Mouse (Mus musculus) skeletal muscle tissue, adult 2 months (tissue): ENCODE results near the gene Psd4.

ENCODE experiments used
- DNase-seq: peaks from one replicate; pipeline ENCODE4 v3.0.0-alpha.2; 2012; ENCODE audit warnings: low read depth, low spot score

Psd4 gene

DNA sequence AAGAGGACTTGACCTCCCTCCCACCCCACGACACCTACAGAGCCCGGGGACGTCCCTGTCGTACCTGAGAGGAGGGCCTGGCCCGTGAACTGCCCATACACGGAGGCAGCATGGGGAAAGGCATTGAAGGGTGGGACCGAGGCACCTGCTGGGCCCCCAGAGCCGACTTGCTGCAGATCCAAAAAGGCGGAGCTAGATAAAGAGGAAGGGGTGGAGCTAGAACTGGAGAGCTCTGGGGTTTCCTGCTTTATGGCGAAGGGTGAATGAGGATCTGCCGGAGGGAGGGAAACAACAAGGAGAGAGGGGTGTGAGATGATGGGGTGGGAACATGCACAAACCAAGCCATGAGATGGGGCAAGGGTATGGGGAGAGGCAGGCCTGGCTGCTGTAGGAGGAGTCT is 68.3 kb downstream of the Psd4 start:
- DNase-seq = no peak

DNA sequence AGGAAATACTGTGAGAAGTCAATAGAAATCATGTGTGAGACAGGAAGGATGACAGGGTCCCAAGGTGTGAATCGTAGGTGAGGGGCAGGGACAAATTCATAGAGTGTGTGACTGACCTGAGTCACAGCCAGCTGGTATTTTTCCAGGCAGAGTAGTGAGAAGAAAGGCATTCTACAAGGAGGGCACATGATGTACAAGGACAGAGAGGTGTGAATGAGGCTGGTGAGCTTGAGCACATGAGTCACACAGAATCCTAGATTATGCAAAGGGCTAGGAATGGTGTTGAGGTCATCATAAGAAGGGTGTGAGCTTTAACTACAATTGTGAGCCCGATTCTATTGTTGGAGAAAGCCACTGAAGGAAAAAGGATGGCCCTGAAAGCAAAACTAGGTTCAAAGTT is 72.7 kb downstream of the Psd4 start:
- peak; percentile 24 for DNase-seq

DNA sequence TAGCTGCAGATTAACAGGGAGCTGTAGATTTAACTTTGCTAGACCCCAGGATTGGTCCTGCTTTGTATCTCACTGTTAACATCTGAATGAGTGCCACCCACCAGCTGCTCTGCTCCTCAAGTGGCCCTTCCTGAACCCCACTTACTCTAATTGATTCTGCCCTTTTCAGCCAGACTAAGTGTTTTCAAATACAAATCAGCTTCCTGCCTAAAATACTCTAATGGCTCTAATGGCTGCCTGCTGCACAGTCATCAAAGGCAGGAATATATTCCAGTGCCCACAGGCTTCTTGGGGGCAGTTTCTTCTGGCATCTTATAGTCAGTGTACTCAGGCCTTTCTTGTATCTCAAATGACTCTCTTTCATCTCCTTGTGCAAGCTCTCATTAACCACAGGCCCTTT is 74.5 kb downstream of the Psd4 start:
- no peak for DNase-seq

DNA sequence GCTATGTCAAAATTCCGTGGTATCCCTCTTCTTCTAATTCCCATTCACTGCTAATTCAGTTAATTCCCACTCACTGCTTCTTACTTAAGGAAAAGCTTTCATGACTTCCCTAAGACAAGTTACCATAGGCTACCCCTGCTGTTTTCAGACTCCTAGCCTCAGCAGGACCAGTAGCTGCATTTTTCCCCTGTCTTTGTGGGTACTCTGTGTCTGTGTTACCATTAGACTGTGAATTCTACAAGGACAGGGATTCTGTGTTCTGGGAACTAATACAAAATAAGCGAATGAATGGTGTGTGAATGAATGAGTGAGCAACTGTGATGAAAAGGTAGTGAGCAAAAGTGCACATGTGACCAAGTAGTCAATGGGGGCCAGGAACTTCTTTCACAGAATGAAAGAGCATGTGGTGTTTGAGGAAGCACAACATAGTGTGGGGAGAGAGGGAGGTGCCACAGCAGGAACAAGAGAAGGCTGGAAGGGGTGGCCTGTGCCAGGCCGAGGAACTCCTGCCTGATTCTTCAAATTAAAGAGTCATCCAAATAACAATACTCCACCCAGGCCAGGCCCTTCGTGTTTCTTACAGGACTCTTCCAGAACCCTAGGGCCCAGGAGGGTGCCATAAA is 75.0 kb downstream of the Psd4 start:
- no peak for DNase-seq

DNA sequence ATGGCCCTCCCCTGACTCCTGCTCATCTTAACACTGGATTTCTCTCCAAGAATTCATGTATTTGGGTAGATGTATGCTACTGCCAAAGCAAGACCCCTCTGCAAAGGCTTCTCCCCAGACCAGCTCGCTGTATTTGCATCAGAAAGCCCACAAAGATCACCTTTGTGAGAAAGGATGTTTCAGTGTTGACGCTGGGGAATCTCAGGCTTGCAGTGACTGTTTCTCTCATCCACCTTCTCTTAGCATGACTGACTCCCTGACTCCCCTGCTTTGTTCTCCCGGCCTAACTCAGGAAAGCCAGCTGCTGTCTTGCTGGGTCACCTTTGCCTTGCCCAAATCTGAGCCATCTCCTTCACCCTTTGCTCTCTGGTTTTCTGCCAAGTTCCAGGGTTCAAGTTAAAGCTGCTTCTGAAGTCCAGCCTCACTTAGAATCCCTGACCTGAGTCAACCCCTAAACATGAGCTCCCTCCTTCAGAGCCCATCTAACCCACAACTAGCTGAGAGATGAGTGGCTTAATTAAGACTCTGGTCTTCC is 75.9 kb downstream of the Psd4 start:
- DNase-seq = no peak

DNA sequence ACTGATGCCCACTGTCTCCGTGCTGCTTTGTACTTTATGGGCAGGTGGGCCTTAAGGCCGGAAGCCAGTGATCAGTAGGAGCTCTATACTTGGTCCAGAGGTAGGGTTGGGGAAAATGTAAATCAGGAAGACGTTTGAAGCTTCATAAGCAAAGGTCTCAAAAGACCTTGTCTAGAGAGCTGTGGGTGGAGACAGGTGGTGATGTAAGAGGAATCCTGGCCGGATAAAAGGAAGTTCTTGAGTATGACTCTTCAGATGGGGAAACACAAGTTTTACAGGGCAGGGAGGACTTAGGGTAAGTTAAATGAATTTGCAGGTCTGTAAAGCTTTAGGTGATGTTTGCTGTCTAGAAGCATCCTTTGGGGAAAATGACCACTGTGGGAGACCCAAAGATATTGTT is 81.7 kb downstream of the Psd4 start:
- DNase-seq = no peak

DNA sequence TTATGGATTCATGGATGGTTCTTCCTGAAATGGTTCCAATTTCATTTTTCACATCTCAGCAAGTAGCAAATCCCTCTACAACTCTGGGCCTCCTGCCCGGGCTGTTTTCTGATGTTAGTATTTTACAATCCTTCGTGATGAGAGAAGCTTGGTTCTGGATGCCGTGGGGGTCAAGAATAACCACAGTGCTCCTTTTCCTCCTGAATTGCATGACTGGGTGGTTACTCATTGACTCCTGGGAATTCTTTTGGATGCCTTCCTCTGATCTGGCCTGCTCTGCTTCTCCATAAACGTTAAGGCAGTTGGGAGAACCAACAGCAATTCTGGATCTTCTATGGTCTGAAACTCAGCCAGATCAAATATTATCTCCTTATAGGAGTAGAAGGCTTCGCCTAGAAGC is 85.8 kb downstream of the Psd4 start:
- DNase-seq = peak; percentile 74

DNA sequence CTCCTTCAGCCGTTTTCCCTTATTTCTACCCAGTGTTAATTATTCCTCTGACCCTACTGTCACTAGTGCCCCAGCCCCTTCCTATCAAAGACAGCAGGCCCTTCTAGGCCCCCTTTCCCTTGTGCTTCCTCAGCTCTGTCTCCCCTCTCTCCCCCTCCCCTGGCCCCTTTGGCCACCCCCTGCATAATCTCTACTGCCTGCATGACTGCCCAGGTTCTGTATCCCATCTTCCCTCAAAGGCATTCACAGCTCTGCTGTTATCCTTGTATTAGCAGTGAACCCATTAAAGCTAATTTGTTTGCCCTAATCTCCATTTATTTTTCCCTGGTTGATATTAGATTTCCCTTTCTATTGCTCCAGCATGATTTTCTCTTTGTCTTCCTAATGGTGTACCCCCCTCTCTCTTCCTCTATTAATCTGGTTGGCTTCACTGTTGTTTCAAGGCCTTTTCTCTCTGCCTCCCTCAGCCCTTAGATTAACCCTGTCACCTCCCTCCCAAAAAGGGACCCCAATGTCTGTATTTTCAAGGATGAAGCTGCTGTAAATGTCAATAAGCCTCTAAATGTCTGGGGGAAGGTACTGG is 87.1 kb downstream of the Psd4 start:
- no peak for DNase-seq

DNA sequence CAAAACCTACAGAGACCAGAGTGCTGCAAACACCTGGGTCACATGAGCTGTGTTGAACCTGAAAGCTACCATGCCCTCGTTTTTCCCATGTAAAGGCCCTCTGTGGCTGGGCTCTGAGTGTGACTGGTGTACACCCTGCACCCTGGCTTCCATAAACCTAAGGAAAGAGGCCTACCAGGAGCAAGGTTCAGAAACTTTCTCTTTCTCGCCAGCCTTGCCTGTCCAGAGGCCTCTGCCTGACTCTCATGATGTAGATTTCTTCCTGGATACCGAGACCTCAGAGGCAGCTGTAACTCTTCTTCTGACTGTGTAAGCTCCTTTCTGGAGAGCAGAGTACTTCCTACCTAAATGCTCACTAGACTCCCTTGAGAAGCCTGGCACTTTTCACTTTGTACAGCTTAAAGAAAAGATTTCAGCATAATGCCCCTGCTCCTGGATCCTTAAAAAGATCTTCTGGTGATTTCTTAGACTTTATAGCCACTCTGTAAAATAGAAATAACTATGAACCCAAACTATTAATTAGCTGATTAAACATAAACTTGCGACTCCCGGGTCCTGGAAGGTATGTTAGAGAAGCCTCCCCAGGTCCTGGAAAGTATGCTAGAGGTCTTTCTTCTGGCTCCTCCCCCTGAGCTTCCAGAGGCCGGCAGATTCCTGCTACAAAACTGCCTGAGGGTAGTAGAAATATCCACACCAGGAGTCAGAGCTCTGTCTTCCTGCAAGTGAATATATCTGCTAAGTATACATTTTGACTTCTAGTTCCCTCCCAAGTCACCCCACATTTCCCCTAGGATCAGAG is 87.9 kb downstream of the Psd4 start:
- DNase-seq = no peak

DNA sequence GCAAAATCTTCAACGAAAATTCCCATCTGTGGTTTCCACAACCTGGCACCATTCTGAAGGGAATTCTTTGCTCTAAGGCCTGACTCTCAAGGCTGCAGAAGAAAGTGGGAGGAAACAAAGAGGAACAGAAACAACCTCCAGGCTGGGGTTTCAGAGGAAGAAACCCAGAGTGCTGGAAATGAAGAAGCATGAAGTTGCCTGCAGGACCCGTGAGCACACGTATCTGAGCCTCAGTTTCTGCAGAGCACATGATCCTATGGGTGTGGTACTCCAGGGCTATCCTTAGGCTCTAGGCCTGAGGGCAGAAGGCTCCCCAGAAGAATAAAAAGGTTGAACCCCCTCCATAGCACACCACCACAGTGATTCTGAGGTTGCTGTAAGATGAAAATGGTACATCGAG is 89.5 kb downstream of the Psd4 start:
- DNase-seq = no peak

DNA sequence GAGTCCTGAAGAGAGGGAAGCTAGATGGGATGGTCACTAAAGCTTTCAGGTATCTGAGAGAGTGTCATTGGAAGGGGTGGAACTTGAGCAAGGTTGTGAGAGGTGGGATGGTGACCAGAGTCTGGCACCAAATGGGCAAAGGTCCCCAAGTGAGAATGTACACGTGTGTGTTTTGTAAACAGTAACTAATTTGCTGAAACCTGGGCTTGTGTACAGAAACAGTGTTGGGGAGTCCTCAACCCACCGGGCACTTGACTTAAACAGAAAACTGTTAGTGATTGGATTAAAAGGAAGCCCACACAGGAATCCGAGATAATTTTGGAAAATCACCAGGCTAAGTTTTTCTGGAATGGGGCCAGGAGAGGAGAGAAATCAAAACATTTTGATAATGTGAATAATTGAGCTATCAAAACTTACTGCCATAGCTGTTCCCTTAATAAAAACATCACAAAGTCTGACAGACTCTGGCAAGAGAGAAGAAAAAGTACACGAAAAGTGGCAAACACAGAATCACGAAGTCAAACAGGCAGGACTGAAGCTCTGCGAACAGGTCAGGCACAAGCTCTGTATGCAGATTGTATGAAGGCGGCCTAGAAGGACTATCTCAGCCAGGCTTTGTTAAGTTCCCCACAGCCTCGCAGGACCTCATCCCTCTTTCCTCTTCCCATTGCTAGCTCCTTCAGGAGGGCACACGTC is 92.9 kb downstream of the Psd4 start:
- no peak for DNase-seq

DNA sequence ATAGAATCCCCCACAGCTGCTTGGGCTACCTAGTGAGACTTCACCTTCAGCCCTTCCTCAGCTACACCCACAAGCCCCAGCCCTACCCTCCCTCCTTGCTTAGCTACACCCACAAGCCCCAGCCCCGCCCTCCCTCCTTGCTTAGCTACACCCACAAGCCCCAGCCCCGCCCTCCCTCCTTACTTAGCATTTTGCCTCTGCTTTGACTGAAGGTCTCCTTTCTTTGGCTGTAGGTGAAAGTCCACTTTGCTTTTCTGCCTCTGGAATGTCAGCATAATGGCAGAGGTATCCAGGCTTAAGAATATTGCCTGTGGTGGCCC is 93.4 kb downstream of the Psd4 start:
- no peak for DNase-seq
